Mouse (Mus musculus) fibroblast of lung, adult 2 months (primary cell): ENCODE measurements around the gene Muc4.

Source experiments
- DNase-seq: peaks from one replicate; pipeline ENCODE4 v3.0.0-alpha.2; 2011; ENCODE audit warnings: low read depth

The Muc4 gene

GRCm38 (mm10) chr16:32735586-32735985 is at the start of gene Muc4:
Gene Muc4 (plus strand): TSS chr16:32735886.
- DNase-seq: no peak

GRCm38 (mm10) chr16:32685998-32686397 is 49.7 kb upstream of the Muc4 start:
- DNase-seq: no peak

- no peak for DNase-seq
Measured at GRCm38 (mm10) chr16:32687221-32687620, 48.5 kb upstream of the Muc4 start.

GRCm38 (mm10) chr16:32688770-32689169 is 46.9 kb upstream of the Muc4 start:
- no peak for DNase-seq

GRCm38 (mm10) chr16:32689501-32689900 is 46.2 kb upstream of the Muc4 start:
- DNase-seq: no peak

- no peak for DNase-seq
Measured at GRCm38 (mm10) chr16:32696841-32697464, 38.7 kb upstream of the Muc4 start.

GRCm38 (mm10) chr16:32697665-32698446 is 37.8 kb upstream of the Muc4 start:
- DNase-seq: no peak

GRCm38 (mm10) chr16:32698550-32698949 is 37.1 kb upstream of the Muc4 start:
- DNase-seq: no peak

- no peak for DNase-seq
Measured at GRCm38 (mm10) chr16:32703312-32703912, 32.3 kb upstream of the Muc4 start.

- no peak for DNase-seq
Measured at GRCm38 (mm10) chr16:32705606-32706005, 30.1 kb upstream of the Muc4 start.

- DNase-seq: no peak
Measured at GRCm38 (mm10) chr16:32707111-32707823, 28.4 kb upstream of the Muc4 start.

- no peak for DNase-seq
Measured at GRCm38 (mm10) chr16:32707824-32708456, 27.7 kb upstream of the Muc4 start.

GRCm38 (mm10) chr16:32708457-32709033 is 27.1 kb upstream of the Muc4 start:
- DNase-seq: no peak

- DNase-seq: no peak
Measured at GRCm38 (mm10) chr16:32709116-32709515, 26.6 kb upstream of the Muc4 start.

- DNase-seq: no peak
Measured at GRCm38 (mm10) chr16:32710426-32711070, 25.1 kb upstream of the Muc4 start.

GRCm38 (mm10) chr16:32712202-32712601 is 23.5 kb upstream of the Muc4 start:
- no peak for DNase-seq

- DNase-seq: no peak
Measured at GRCm38 (mm10) chr16:32713556-32713955, 22.1 kb upstream of the Muc4 start.

- DNase-seq: no peak
Measured at GRCm38 (mm10) chr16:32715364-32715763, 20.3 kb upstream of the Muc4 start.

- DNase-seq: no peak
Measured at GRCm38 (mm10) chr16:32723163-32723562, 12.5 kb upstream of the Muc4 start.

GRCm38 (mm10) chr16:32723767-32724166 is 11.9 kb upstream of the Muc4 start:
- no peak for DNase-seq

GRCm38 (mm10) chr16:32724259-32724658 is 11.4 kb upstream of the Muc4 start:
- DNase-seq: no peak
